Comparison of ENCODE assay signal across 21 mouse cellular contexts in the genomic region with DNA sequence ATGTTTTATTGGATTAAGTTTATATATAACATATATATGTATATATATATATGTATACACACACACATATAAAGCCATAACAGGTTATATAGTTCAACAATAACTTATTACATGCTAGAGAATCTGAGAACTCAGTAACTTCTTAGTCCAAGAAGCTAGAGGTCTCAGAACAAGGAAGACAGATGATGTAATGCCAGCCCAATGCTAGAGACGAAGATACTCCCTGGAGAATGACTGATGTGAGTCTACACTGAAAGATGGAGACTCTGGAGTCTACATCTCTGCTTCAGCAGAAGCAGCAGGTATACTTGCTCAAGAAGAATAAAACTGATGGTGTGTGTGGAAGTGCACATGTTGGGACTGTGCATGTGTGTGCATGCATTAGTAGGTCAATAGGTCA.
DNase-seq lines count a peak whose midpoint lies in the region; ATAC-seq and TF ChIP-seq lines count a peak whose summit lies in the region.
"Had no signal": no experiment of that assay in that cellular context is flagged by ENCODE, and none has a peak within 500 bp of the region (broad histone marks: within the 10 kb centered on the region; RNA-seq: fewer than 3 reads in every experiment).

No protein-coding gene starts in this region.

- H3K4me3 ChIP-seq in myocyte: no peak overlapping the region
- no peak overlapping the region for H3K4me3 ChIP-seq in midbrain, postnatal 0 days (ENCODE audit: low read depth, low read length)

- H3K9ac ChIP-seq in midbrain, postnatal 0 days (replicated peaks; ENCODE audit: low read length, poor library complexity, severe bottlenecking): no peak overlapping the region

- no peak for TF ChIP-seq CTCF in midbrain, postnatal 0 days (IDR thresholded peaks at IDR 0.05)

- H3K9me3 ChIP-seq in midbrain, postnatal 0 days (ENCODE audit: low read length): no peaks in the 10 kb centered on the region
- H3K9me3 ChIP-seq: G1E had no signal

- no peak overlapping the region for H3K27ac ChIP-seq in midbrain, postnatal 0 days (ENCODE audit: low read depth, low read length)

- H3K4me2 ChIP-seq in myocyte (ENCODE audit: low read depth): no peak overlapping the region
- H3K4me2 ChIP-seq in midbrain, postnatal 0 days (ENCODE audit: low read depth, low read length, poor library complexity, severe bottlenecking): no peak overlapping the region

- H3K36me3 ChIP-seq in myocyte (ENCODE audit: control insufficient read depth, insufficient read depth): no peaks in the 10 kb centered on the region
- no peaks in the 10 kb centered on the region for H3K36me3 ChIP-seq in midbrain, postnatal 0 days (ENCODE audit: insufficient read depth, low read length)
- H3K36me3 ChIP-seq: G1E had no signal

- no peaks in the 10 kb centered on the region for H3K27me3 ChIP-seq in myocyte (ENCODE audit: control insufficient read depth, insufficient read depth, insufficient read length)
- no peaks in the 10 kb centered on the region for H3K27me3 ChIP-seq in midbrain, postnatal 0 days (ENCODE audit: insufficient read depth, low read length)
- H3K27me3 ChIP-seq: CH12.LX, Patski had no signal

- DNase-seq in 3T3-L1 (ENCODE audit: low read depth, low spot score) (peak; percentile 54), MN1 (ENCODE audit: low spot score) (peak; percentile 41)
- no peak for DNase-seq in midbrain, postnatal 0 days (ENCODE audit: low spot score)
- DNase-seq in adrenal gland, postnatal 10 days: no peak
- no peak for DNase-seq in adrenal gland, adult 8-10 months
- DNase-seq: adrenal gland, adult 2 months; adrenal gland, postnatal 25 days; B cell, adult 2 months; cerebellum, adult 11 months; cerebellum, adult 11-12 months; cerebellum, adult 18-20 months; cerebellum, adult 2 months; cerebellum, adult 8-10 months; cerebellum, adult 9-10 months; cerebellum, adult 9-11 months had no signal

- 81% methylated on average over 1 of the region's 1 CpGs for WGBS in midbrain, postnatal 0 days

- no peaks in the 10 kb centered on the region for H3K4me1 ChIP-seq in midbrain, postnatal 0 days (ENCODE audit: insufficient read depth, low read length)

- no peak for TF ChIP-seq POLR2A in myocyte (IDR thresholded peaks at IDR 0.05; ENCODE audit: insufficient read length, low read depth)

- no peak overlapping the region for H3ac ChIP-seq in myocyte (ENCODE audit: control insufficient read depth, insufficient read length)

- no peaks in the 10 kb centered on the region for H3K79me2 ChIP-seq in myocyte (ENCODE audit: control insufficient read depth, insufficient read depth)

- ATAC-seq in midbrain, postnatal 0 days (ENCODE audit: low FRiP score): no peak
- ATAC-seq: activated CD4-positive, CD25-positive, alpha-beta regulatory T cell, adult 4 months; CD4-positive, CD25-positive, alpha-beta regulatory T cell, adult 4 months; Patski had no signal

TF ChIP-seq in myocyte, 11 proteins besides CTCF, POLR2A, EP300 and RAD21:
- TF ChIP-seq POLR2AphosphoS2 (IDR thresholded peaks at IDR 0.05; ENCODE audit: insufficient read length, low read depth): no peak
- TF ChIP-seq REST (IDR thresholded peaks at IDR 0.05; ENCODE audit: insufficient read depth, insufficient read length): no peak
- peak; percentile 57 for TF ChIP-seq CEBPB (IDR thresholded peaks at IDR 0.05; ENCODE audit: insufficient read depth, poor library complexity, severe bottlenecking)

Comparison
In these comparisons a context has a peak if more than half of its experiments do, and no peak if none do; other contexts are left out.
1. DNase-seq: peak in 3T3-L1 (single experiment) and MN1 (single experiment); none in midbrain, postnatal 0 days (single experiment), adrenal gland, postnatal 10 days (single experiment) and adrenal gland, adult 8-10 months (single experiment).